In genomic region chr19:34389940-34390339, GRCm38 (mm10) we compare ENCODE assay signal across 31 mouse cellular contexts.
DNase-seq lines count a peak whose midpoint lies in the region; ATAC-seq and TF ChIP-seq lines count a peak whose summit lies in the region.
"Had no signal": no experiment of that assay in that cellular context is flagged by ENCODE, and none has a peak within 500 bp of the region (broad histone marks: within the 10 kb centered on the region; RNA-seq: fewer than 3 reads in every experiment).

No protein-coding gene starts in this region.

- ATAC-seq in lung, postnatal 0 days = no peak
- ATAC-seq in granulocyte monocyte progenitor cell, adult 5-6 weeks (replicated peaks; ENCODE audit: poor library complexity, severe bottlenecking) = peak; percentile 98
- ATAC-seq in megakaryocyte progenitor cell, adult 5-6 weeks (replicated peaks; ENCODE audit: poor library complexity) = peak; percentile 98
- ATAC-seq: activated CD4-positive, CD25-positive, alpha-beta regulatory T cell, adult 4 months; forebrain, embryonic 14.5 days; hindbrain, embryonic 16.5 days; midbrain, embryonic 16.5 days had no signal

- no peaks in the 10 kb centered on the region for H3K4me1 ChIP-seq in lung, postnatal 0 days (ENCODE audit: insufficient read depth, low read depth, low read length)
- H3K4me1 ChIP-seq: embryonic facial prominence, embryonic 15.5 days; limb, embryonic 12.5 days had no signal

- H3K27me3 ChIP-seq in lung, postnatal 0 days (replicated peaks; ENCODE audit: insufficient read depth, low read length) = no peaks in the 10 kb centered on the region
- H3K27me3 ChIP-seq: embryonic facial prominence, embryonic 15.5 days; heart, embryonic 13.5 days; limb, embryonic 12.5 days had no signal

- H3K27ac ChIP-seq in lung, postnatal 0 days (ENCODE audit: low read length) = no peak overlapping the region
- H3K27ac ChIP-seq: embryonic facial prominence, embryonic 15.5 days; kidney, postnatal 0 days; left cerebral cortex, adult 2 months; limb, embryonic 12.5 days; liver, embryonic 14.5 days had no signal

- no peak for TF ChIP-seq CTCF in lung, postnatal 0 days (IDR thresholded peaks at IDR 0.05)

- H3K4me3 ChIP-seq in lung, postnatal 0 days (ENCODE audit: low read depth, low read length) = no peak overlapping the region
- H3K4me3 ChIP-seq: embryonic facial prominence, embryonic 15.5 days; heart, embryonic 13.5 days; left cerebral cortex, adult 2 months; limb, embryonic 12.5 days had no signal

- TF ChIP-seq EP300 in lung, postnatal 0 days (IDR thresholded peaks at IDR 0.05) = no peak

- 53% methylated on average over 2 of the region's 2 CpGs for WGBS in lung, postnatal 0 days

- no peak overlapping the region for H3K4me2 ChIP-seq in lung, postnatal 0 days (replicated peaks; ENCODE audit: low read depth, low read length)
- H3K4me2 ChIP-seq: embryonic facial prominence, embryonic 15.5 days; heart, embryonic 13.5 days; limb, embryonic 12.5 days; lung, embryonic 14.5 days; midbrain, embryonic 11.5 days had no signal

- peak; percentile 3 for DNase-seq in layer of hippocampus, adult 11-12 months (ENCODE audit: low spot score)
- DNase-seq in layer of hippocampus, adult 18-20 months (ENCODE audit: low spot score in 2 of 2) = no peak
- peak; percentile 42 for DNase-seq in lung, postnatal 36 days
- DNase-seq in lung, postnatal 0 days (ENCODE audit: low spot score) = no peak
- DNase-seq in right cerebral cortex, postnatal 36 days (ENCODE audit: low spot score in 2 of 2) = no peak
- no peak for DNase-seq in spleen, adult 18-20 months
- DNase-seq: adrenal gland, adult 8-10 months; cerebellum, adult 11-12 months; cerebellum, adult 9-11 months; gastrocnemius, postnatal 36 days; heart, postnatal 14 days; kidney, adult 8-10 months; kidney, postnatal 4 days; lung, embryonic 14.5 days; right cerebral cortex, adult 18-20 months; right cerebral cortex, postnatal 4 days; thymus, adult 2 months; thymus, postnatal 4 days had no signal

- H3K9me3 ChIP-seq in lung, postnatal 0 days (ENCODE audit: low read length) = no peaks in the 10 kb centered on the region
- H3K9me3 ChIP-seq: embryonic facial prominence, embryonic 15.5 days had no signal

- H3K9ac ChIP-seq in lung, postnatal 0 days (replicated peaks; ENCODE audit: low read depth) = no peak overlapping the region
- H3K9ac ChIP-seq: embryonic facial prominence, embryonic 15.5 days; heart, embryonic 13.5 days; limb, embryonic 12.5 days; liver, embryonic 14.5 days; lung, embryonic 14.5 days had no signal

- no peaks in the 10 kb centered on the region for H3K36me3 ChIP-seq in lung, postnatal 0 days (ENCODE audit: insufficient read depth, low read length)
- H3K36me3 ChIP-seq: embryonic facial prominence, embryonic 15.5 days; heart, embryonic 13.5 days; limb, embryonic 12.5 days had no signal

Comparison
In these comparisons a context has a peak if more than half of its experiments do, and no peak if none do; other contexts are left out.
1. DNase-seq: peak in layer of hippocampus, adult 11-12 months (single experiment) and lung, postnatal 36 days (single experiment); none in layer of hippocampus, adult 18-20 months (0 of 2), lung, postnatal 0 days (single experiment), right cerebral cortex, postnatal 36 days (0 of 2) and spleen, adult 18-20 months (0 of 2).